Mouse (Mus musculus) monocyte, adult 2 months (primary cell): Measurements from ENCODE around the gene Tns1.

ENCODE experiments used
- DNase-seq, 2 experiments: peaks; one replicate each; pipeline ENCODE4 v3.0.0; 2022; ENCODE audit warnings: low spot score in 2 of 2, low read depth in 1 of 2

The Tns1 gene

DNA sequence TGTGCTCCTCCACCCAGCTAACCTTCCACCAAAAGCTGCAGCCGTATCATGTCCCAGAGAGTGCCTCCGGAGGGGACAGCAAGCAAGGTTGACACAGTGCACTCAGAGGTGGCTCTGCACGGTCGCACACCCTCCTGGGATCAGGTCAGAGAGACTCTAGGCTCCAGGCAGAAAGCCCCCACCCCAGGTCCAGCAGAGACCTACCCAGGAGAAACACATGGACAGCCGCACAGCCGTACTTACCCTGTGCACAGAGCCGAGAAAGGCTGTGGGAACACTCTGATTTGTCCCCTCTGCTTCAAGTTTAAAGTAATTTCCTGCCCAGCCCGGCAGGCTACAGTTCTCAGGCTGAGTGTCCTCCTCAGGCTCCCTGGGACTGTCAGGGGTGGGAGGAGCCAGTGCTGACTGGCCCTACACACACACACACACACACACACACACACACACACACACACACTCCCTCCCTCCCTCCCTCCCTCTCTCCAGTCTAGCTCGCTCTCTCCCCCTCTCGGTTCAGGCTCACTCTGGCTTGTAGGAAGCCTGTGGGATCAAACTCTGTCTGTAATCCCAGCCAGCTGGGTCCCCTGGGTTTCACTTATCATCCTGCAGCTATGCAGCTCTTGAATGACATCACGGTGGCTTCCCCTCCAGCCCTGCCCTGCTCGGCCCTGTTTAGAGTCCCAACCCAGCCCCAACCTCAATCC lies 161.4 kb downstream of the Tns1 start:
- no peak for DNase-seq

DNA sequence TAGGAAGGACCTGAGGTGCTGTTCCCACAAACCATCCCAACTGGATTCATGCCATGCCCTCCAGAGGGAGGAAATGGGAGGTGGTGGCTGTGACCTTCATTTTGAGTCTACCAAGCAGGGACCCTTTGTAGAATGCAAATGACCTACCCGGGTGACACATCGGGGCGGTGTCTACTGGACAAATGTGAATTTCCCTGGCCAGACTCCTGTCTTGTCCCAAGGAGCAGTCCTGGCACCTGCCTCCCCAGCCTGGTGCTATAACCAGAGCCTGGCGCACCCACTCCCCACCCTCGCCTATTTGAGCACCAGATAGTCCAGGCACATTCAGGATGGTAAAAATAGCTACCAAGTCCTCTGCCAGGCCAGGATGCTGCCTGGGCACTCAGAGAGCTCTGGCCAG lies 162.2 kb downstream of the Tns1 start:
- DNase-seq = no peak

DNA sequence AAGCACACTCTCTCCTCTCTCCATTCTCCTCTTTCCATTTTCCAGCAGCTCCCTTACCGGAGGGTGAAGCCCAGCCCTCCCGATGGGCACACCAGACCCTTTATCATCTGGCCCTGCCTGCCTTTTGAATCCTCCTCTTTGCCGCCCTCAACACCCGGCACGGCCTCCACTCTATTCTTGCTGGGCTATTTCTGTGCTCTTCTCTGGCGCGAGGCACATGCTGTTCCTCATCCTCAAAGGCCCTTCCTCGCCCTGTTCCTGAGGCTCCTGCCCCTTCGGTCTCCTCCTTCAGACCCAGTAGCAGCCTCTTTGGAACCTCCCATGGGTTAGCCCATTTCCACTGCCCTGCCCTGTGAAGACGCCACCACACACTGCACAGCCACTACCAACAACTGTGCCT lies 164.5 kb downstream of the Tns1 start:
- no peak for DNase-seq

DNA sequence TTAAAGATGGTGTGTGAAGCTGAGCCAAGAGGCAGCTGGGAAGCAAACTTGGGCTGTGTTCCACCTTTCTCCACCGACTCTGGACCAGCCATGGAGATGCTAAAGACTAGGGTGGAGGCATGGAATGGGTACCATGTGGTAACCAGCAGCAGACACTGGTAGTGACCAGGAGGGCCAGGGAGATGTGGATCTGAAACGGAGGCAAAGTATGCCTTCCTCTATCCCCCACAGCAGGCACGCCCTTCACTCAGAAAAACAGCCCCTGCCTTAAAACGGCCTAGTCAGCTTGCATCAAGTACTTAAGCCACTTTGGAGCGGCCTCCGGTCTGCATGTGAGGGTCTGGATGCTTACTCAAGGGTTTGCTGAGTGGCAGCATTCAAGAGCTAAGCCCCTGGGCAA lies 164.9 kb downstream of the Tns1 start:
- DNase-seq = no peak

DNA sequence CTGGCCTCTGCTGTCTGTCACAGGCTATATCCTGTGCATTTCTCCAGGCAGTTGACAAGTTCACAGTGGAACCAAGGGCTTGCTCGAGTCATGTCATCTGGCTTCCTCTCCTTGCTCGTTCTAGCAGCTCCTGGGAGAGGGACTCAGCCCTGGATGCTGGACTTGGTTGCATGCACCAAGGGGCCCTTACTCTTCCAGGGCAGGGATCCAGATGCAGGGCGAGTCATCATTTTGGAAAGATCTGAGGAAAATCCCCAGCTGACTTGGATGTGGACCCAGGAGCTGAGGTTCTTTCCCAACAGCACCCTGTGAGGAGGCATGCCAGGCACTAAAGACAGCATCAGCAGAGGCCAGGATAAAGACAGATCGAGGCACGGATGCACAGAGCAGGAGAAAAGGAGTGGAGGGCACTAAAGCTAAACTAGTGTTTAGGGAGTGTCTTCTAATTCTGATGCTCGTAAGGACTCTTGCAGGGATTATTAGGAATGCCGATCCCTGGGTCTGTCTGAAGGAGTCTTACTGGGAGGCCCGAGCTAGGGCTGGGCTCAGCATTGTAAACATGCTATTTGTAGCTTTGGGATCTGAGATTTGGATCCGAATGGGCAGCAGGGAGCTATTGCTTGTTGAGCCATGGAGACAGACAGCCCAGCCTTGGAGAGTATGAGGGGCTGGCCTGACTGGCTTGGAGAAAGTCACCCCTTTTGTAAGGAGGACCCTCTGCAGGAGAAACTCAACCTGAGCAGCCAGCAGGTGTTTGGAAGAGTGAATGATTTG lies 165.9 kb downstream of the Tns1 start:
- DNase-seq = no peak

DNA sequence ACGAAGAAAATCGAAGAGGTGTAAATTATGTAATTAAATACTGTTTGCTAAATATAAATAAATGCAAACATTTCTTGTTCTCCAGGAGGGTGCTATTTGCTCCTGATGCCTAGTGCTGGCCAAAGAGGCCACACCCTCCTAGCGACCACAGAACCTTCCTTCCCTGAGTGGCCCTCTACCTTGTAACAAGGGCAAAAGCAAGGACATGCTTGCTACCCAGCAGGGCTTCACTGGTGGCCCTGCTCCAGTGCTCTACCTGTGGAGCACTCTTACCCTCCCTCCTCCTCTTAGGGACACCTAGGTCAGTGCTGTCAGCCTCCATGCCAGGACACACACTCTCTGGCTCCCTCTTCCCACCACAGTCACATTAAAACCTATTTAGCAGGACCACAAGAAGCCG lies 166.8 kb downstream of the Tns1 start:
- no peak for DNase-seq

DNA sequence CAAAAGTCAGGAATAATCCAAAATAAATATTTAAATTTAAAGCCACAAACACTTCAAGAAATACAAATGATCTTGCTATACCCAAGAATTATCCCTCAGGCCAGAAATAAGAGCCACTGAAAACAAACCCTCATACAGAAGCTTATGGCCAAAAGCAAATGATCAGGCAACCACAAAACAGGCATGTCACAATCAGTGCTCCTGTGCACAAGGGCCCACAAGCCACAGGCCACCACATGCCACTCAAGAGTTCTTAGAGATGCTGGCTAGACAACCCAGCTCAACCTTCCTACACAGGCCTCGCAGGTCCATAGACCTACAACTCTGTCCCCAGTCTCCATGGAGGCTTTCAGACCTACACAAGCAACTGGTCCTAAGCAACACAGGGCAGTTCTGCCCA lies 167.9 kb downstream of the Tns1 start:
- no peak for DNase-seq

DNA sequence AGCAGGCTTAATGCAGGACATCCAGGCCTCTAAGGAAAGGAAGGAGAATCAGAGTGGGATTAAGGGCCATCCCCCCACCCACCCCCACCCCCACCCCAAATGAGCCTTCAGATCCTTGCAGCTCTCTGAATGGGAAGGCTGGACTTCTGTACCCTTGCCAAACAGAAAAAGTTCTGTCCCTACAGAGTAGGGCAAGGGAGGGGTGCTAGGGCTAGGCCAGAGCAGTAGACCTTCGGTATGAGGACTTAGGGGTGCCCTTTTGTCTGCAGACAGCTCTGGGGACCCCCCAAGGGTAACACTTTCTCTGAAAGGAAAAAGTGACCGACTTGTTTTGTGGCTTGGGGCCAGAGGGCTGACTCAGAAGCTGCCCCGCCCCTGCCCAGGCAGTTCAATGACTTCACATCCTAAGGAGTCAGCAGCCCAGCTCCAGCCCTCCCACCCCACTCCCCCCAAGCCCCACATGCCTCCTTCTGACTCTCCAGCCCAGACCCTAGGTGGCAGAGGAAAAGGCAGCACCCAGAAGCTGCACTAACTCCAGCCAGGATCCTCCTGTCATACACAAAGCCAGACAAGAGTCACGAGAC lies 168.9 kb downstream of the Tns1 start:
- no peak for DNase-seq

DNA sequence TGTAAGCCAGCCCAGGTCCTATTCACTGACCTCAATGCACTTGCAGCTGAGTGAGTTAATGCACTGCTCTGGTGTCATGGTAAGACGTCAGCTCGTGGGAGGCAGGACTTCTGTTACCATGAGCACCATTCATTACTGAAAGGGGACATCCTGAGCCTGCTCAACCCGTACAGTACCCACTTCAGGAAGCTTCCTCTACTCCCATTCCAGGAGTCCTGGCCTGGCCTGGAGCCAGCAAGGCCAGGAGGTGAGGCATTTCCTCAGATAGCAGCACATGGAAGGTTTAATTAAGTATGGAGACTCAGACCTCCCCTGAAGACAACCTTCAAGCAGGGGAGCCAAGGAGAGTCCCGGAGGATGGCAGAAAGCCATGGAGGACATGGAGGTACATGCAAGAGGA lies 169.6 kb downstream of the Tns1 start:
- no peak for DNase-seq

DNA sequence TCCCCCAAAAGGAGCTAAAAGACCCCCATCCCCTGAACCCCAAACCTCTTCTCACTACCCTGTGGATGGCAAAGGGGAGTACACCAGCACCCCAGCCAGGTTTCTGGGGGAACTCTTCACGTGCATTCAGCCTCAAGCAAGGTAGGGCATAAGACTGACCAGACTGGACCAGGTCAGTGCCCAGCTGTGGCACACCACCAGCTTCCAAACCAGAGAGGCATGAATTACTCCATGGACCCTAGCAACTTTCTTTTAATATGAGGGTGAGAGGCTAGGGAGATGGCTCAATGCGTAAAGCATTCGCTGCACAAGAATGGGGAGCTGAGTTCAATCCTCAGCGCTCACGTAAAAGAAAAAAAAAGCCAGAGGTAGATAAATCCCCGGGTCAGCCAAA lies 170.2 kb downstream of the Tns1 start:
- no peak for DNase-seq

DNA sequence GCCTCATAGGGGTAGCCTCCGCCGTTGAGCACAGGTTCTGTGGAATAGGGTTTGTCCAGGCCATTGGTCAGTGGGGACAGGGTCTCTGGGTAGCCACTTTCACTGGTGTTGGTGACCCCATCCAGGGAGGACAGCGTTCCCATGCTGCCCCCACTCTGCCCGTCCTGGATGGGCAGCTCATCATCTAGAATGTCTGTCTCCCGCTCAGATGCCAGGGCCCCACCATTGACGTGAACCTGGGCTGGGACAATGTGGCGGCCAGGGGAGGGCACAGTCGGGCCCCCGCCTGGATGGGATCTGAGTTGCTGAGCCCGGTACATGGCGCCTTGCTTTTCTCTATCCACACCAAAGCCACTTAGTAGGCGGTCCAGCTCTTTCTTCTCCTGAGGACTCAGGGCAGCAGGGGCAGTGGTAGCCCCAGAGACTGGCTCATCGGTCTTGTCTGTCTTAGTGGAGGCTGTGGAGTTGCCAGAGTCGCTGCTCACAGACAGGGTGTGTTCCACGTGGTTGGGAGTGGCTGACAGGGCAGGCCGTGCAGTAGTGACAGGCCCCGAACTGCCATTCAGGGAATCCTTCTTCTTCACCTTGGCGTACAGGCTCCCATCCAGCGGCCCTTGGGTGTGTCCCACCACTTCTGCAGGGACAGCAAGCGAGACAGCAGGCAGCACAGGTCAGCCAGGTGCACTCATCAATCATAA lies 170.8 kb downstream of the Tns1 start:
- DNase-seq = no peak

DNA sequence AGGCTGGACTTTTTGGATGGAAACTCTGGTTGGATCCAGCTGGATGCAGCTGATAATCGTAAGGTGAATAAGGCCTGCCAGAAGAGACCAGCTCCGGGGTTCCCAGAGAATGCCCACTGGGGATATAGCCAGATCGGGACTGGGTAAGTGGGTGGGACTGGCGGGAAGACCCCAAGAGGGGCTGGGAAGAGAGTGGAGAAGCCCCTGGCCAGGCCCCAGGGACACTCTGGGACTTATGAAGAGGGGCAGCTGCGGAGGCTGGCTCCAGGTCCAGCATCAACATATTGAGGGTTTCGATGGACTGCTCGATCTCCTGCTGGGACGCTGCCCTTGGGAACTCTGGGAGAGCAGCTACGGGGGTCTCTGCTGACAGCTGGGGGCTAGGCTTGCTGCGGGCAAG lies 171.7 kb downstream of the Tns1 start:
- no peak for DNase-seq

DNA sequence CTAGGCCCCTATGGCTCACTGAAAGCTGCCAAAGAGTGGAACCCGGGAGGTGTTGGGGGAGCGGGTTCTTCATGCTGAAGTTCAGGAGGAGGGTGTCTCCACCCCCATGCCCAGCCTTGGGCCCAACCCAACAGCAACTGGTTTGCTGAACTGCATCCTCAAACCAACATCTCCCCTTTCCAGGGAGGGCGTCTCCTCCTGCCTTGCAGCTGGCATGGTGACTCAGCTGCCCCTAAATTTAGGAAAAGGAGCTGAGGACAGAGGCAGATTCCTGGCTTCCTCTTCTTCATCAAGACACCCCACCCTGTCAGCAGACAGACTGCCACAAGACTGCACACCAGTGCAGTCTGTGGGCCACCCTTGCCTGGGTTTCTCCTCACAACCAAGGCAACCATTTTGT lies 173.1 kb downstream of the Tns1 start:
- no peak for DNase-seq

DNA sequence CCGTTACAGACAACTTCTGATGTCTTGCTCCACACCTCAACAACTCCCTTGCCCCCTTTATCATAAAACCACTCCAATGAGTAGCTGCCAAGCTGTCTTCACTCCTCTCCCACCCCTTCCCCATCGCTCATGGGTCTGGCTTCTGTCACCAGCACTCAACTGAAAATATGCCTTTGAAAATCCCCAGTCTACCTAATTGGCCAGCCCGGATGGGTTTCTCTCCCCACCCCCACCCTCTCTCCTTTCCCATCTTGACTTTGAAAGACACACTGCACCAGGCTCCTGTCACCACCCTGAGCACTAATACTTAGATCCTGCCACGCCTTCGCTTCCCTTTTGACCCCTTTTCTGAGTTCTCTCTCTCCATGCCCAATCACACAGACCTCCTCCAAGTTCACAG lies 175.5 kb downstream of the Tns1 start:
- no peak for DNase-seq

DNA sequence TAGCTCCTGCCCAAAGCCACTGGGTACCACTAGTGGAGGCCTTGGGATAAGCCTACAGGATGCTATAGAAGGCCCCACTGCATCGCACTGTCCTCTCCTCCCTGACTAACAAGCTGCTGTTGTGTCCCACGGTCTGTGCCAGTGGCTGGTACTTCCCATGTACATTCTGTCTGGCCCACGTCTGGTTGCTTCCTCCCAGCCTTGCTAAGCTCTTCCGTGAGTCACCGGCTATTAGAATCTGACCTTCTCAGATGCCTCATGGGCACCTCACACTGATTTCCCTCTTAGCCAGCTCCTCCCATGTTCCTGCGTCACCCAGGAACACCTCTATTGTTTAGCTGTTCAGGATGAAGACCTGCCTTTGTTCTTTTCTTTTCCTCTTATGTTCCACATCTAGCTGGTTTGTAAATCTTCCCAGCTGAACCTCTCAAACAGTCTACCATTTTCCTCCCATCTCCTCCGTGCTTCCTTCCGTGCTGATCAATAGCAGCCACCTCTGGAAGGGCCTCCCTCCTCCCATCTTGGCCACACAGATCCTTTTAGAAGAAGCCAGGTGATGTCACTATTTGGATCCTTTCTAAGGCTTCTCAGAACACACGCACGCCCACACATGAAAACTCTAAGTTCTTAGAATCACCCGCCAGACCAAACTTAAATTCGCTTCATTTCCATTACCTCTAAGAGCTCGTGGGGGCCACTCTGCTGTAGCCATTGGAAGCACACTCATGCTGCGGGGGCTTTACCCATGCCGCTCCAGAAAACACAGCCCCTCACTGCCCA lies 176.5 kb downstream of the Tns1 start:
- DNase-seq = no peak

DNA sequence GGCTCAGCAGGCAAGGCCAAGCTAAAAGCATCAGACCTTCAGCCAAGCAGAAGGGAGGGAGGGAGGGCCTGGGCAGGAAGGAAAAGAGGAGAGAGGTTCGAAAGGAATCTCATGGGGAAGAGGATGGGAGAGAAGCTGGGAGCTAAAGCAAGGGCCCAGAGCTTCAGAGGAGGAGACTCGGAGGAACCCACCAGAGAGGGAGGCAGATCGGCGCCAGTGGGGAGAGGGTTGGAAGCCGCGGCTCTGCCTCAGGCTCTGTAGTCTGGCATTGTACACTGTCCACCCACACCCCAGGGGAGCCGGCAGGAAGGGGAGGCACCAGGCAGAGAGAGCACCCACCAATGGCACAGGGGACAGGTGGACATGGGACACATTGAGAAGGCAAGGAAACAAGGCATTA lies 177.5 kb downstream of the Tns1 start:
- DNase-seq = no peak

DNA sequence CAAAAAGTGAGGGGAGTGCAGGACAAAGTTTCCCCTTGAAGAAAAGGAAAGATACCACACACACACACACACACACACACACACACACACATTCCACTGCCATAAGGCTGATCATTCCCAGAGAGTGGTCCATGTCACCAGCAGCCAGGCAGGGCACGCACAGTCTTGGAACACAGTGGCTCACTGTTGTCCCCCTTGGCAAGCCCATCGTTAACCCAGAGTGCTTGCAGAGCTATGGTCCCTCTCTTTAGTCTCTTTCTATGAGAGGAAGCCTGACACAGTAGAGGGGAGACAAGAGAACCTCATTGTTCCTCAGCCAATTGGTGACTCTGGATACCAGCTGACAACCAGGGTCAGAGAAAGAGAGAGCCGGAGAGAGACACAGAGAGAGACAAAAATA lies 179.9 kb downstream of the Tns1 start:
- no peak for DNase-seq

DNA sequence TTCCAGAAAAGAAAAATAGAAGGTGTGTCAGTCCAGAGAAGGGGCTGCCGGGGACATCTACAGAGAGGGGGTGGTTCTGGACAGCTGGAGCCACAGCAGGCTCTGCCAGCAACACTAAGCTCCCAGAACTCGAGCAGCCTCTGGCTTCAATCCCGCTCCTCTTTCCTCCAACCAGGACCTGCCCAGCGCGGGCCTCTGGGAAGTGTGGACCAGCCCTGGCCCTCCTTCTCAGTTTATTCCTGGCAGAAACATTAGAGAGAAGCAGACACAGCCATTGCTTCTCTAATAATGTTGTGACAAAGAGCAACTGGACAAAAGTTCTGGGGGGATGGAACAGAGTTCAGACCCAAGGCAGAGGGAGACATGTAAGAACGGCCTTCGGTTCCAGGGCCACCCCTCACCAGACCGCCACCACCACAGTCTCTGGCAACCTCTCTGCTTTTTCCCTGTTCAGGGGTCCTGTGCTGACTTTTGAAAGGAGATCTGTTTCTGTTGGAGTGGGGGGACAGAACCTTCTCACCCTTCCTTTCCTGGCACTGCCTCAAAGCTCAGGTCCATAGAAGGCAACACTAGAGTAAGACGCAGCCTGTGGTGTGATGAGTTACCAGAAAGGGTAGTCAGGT lies 180.5 kb downstream of the Tns1 start:
- DNase-seq = no peak

DNA sequence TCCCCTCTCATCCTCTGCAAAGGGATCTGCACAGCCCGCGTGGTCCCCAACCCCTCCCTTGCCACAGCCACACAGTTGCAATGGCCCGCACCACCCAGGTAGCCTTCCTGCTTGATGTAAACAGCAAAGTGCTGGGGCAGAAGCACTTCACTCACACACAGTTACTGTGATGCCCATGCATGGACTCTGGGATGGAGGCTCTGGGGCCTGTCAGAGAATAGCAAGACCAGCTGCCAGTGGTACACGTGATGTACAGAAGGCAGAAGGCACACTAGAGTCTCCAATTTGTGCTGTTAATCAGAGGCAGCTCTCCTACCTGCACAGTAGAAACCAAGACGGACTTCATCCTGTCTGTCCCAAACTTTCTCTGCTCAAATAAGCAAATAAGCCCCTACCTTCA lies 181.0 kb downstream of the Tns1 start:
- no peak for DNase-seq

DNA sequence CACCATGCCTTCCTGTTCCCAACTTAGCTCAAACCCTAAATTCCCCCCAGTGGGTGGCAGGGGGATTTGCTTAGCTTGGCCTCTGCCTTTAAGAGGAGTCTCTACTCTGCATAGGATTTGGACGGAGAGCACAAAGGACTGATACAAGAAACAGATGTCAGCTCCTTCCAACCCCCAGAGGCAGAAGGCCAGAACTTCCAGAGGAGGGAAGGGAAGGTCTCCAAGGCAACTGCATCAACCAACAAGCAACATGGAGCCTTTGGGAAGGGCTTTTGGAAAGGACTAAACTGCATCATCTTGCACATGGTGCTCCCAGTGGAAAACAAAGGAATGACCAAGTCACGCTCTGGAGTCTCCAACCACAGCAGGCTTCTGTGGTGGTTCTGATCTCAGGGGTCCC lies 182.0 kb downstream of the Tns1 start:
- no peak for DNase-seq

DNA sequence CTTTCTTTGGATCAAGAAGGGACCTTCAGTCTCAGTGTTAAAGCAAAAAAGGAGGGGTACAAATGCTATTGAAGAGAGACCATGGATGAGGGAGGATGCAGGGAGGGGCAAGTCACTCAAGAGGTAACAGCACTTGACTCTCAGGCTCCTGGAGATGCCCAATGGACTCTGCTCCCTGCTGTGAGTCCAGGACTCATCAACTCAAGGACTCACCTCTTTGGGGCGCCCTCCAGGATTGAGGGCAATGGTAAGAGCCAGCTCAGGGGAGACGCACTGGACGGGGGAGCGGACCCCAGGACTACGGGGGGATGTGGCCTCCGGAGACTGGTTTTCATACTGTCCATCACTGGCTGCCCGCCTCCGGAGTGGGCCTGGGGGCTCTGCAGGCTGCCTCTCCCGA lies 182.6 kb downstream of the Tns1 start:
- DNase-seq = no peak
